Mouse (Mus musculus) forebrain, embryonic 15.5 days (tissue): Measurements from ENCODE around the gene Chst8. TPM values are rescaled to one million over a fixed set of nuclear protein-coding genes. Genes with fewer than 3 reads are reported as not detected.
A peak's percentile ranks its signal among the peaks of the same experiment; 100 is the strongest.

ENCODE experiments used
- ATAC-seq: fragments of 200-750 bp; cut with Nextera tagmentation; replicated peaks from 2 replicates; pipeline ENCODE4 v1.8.0; 2017; ENCODE audit warnings: mild to moderate bottlenecking, moderate TSS enrichment, moderate library complexity
- H3K27ac ChIP-seq: fragments of 300-500 bp; sonication (generic); replicated peaks from 2 replicates; pipeline ENCODE4 v1.5.1; 2015; ENCODE audit warnings: mild to moderate bottlenecking, inconsistent platforms
- H3K27me3 ChIP-seq: fragments of 300-500 bp; sonication (generic); 2 replicates; pipeline ENCODE4 v1.6.1; 2015; ENCODE audit warnings: inconsistent platforms
- H3K36me3 ChIP-seq: fragments of 300-500 bp; sonication (generic); 2 replicates; pipeline ENCODE4 v1.6.1; 2015; ENCODE audit warnings: mild to moderate bottlenecking, inconsistent platforms
- H3K4me1 ChIP-seq: fragments of 300-500 bp; sonication (generic); 2 replicates; pipeline ENCODE4 v1.6.1; 2015; ENCODE audit warnings: inconsistent platforms
- H3K4me2 ChIP-seq: fragments of 300-500 bp; sonication (generic); replicated peaks from 2 replicates; pipeline ENCODE4 v1.6.1; 2015; ENCODE audit warnings: mild to moderate bottlenecking, inconsistent platforms
- H3K4me3 ChIP-seq: fragments of 300-500 bp; sonication (generic); 2 replicates; pipeline ENCODE4 v1.5.1; 2015; ENCODE audit warnings: mild to moderate bottlenecking, inconsistent platforms
- H3K9ac ChIP-seq: fragments of 300-500 bp; sonication (generic); replicated peaks from 2 replicates; pipeline ENCODE4 v1.6.1; 2015; ENCODE audit warnings: mild to moderate bottlenecking, inconsistent platforms
- H3K9me3 ChIP-seq: fragments of 300-500 bp; sonication (generic); 2 replicates; pipeline ENCODE4 v1.6.1; 2016; ENCODE audit warnings: inconsistent platforms
- WGBS: fragments of 180-500 bp; shearing (Covaris S2); methylation state at CpG from one replicate; pipeline ENCODE4 v1.1.7; 2015; ENCODE audit warnings: mixed read lengths; 5-methylcytosine and 5-hydroxymethylcytosine counted together
- polyA plus RNA-seq: library from polyadenylated mRNA; unstranded; fragments of >200 nt; fragmentation: Nextera tagmentation; extraction: Ambion mirVana; gene quantifications from 2 replicates; pipeline ENCODE4 v1.2.1, GENCODE M21; 2015

The Chst8 gene
- polyA plus RNA-seq, 1 experiment from 2014 or later = 9.6 TPM

DNA sequence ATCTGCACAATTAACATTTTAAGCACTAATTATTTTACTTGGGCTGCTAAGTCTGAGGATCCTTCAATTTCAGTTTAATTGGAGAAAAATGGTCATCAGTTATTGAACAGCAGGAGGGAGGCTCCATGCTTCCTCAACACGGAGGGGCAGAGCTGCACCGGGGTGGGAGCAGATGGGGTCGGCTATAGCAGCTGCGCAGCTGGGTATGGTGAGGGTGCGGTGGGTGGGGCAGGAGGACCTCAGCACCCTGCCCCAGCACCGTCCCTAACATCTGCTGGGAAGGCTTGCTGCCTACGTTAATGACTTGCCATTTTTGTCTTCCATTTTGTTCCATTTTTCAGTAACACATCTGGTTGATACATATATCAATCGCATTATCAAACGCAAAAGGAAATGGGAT is 116.4 kb downstream of the Chst8 start:
- Histone ChIP-seq H3K27ac (no peak overlapping the region), H3K9ac (no peak overlapping the region), H3K27me3 (no peaks in the 10 kb centered on the region), H3K4me2 (no peak overlapping the region), H3K4me3 (no peak overlapping the region), H3K9me3 (no peaks in the 10 kb centered on the region), H3K4me1 (peaks cover 9% of the 10 kb centered on the region), H3K36me3 (no peaks in the 10 kb centered on the region)
- WGBS = 64% methylated on average over 9 of the region's 9 CpGs
- ATAC-seq = no peak

DNA sequence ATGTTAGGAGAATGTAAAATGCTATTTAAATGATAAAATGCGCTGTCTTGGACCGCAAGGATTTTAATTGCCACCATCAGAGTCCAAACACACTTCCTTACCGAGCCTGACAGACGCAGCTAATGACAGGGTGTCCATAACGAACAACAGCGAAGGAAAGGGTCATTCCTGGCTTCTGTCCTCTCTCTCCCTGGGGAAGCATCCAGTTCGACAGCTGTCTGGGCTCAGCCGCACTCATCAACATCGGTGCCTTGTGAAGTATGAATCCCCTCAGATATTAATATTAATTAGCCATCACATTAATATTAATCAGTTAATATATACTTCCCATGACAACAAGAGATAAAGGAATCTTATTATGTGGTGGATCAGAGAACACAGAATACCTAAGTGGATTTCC is 117.6 kb downstream of the Chst8 start:
- 41% methylated on average over 9 of the region's 9 CpGs for WGBS
- ATAC-seq = no peak
- Histone ChIP-seq H3K36me3 (no peaks in the 10 kb centered on the region), H3K4me2 (no peak overlapping the region), H3K4me3 (no peak overlapping the region), H3K4me1 (peaks cover 9% of the 10 kb centered on the region), H3K27ac (no peak overlapping the region), H3K9ac (no peak overlapping the region), H3K27me3 (no peaks in the 10 kb centered on the region), H3K9me3 (no peaks in the 10 kb centered on the region)

DNA sequence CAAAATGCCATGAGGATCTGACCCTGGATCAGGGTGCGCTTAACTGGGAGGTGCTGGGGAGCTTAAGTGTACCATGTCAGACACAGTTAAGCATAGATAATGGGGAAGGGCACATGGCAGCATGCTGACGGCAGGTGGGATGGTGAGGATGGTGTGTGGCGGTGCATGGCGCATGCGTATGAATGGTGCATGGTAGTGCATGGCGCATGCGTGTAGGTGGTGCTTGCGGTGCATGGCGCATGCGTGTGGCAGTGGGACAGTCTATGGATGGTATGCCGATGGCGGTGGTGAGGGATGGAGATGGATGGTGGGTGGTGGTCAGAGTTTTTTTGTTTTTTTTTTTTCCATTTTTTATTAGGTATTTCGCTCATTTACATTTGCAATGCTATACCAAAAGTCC is 118.6 kb downstream of the Chst8 start:
- Histone ChIP-seq H3K27me3 (no peaks in the 10 kb centered on the region), H3K4me2 (no peak overlapping the region), H3K4me1 (peaks cover 9% of the 10 kb centered on the region), H3K4me3 (no peak overlapping the region), H3K9me3 (no peaks in the 10 kb centered on the region), H3K9ac (no peak overlapping the region), H3K36me3 (no peaks in the 10 kb centered on the region), H3K27ac (no peak overlapping the region)
- no peak for ATAC-seq
- WGBS = 96% methylated on average over 13 of the region's 13 CpGs

DNA sequence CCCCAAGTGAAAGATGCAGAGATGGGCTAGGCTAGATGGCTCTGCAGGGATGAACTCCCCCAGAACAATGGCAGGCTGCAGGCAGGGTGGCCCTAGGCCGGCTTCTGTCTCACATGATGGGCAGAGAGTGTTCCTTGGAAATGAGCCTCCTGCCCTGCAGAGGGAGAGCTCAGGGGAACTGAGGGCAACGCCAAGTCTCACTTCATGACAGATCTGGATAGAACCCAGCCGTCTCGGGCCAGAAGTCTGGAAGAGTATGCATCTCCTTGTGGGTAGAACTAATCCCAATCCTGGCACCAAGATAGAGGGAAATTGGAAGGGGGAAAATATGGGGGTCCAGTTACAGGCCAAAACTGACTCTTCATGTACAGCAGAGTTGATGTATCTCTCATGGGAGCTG is 119.4 kb downstream of the Chst8 start:
- H3K36me3 ChIP-seq = no peaks in the 10 kb centered on the region
- 77% methylated on average over 4 of the region's 4 CpGs for WGBS
- no peak for ATAC-seq
- H3K4me2 ChIP-seq = no peak overlapping the region
- peaks cover 9% of the 10 kb centered on the region for H3K4me1 ChIP-seq
- H3K27me3 ChIP-seq = no peaks in the 10 kb centered on the region
- no peak overlapping the region for H3K27ac ChIP-seq
- H3K9ac ChIP-seq = no peak overlapping the region
- no peaks in the 10 kb centered on the region for H3K9me3 ChIP-seq
- H3K4me3 ChIP-seq = no peak overlapping the region

DNA sequence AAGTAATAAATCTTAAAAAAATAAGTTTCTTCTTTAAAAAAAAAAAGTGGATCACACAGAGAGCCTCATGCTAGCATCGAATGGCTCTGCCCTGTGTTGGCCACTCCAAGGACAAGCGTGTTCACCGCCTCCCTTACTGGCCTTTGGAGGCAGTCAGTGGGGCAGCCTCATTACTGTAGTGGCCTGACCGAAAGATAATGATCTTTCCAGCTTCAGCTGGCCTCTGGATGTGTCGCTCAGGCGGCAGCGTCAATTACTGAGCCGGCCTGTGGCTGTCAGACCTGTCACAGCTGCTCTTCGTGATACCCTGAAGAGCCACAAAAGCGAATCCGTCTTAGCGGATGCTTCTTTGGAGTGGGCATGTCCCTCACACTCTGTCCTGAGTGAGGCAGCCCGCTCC is 122.4 kb downstream of the Chst8 start:
- Histone ChIP-seq H3K4me1 (peaks cover 13% of the 10 kb centered on the region), H3K27me3 (no peaks in the 10 kb centered on the region), H3K4me2 (no peak overlapping the region), H3K9ac (no peak overlapping the region), H3K27ac (no peak overlapping the region), H3K4me3 (no peak overlapping the region), H3K9me3 (no peaks in the 10 kb centered on the region), H3K36me3 (no peaks in the 10 kb centered on the region)
- ATAC-seq = no peak
- WGBS = 42% methylated on average over 13 of the region's 13 CpGs

DNA sequence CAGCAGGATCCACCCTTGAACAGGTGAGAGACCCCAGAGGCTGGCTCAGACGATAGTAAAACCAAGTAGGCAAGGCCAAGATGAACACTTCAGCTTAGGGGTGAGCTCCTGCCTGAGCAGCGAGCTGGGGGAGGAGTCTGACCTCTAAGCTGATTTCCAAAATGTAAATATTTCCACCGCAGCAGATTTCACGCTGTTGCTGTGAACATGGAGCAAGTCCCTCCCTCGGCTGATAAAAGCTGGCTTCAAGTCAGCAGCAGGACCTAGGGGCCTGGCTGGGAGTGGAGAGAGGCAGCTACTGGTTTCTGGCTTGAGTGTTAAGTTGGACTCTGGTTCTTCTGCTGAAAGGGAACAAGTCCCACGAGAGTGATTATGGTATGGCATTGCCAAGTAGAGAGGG is 123.5 kb downstream of the Chst8 start:
- H3K36me3 ChIP-seq = no peaks in the 10 kb centered on the region
- no peaks in the 10 kb centered on the region for H3K27me3 ChIP-seq
- no peaks in the 10 kb centered on the region for H3K9me3 ChIP-seq
- no peak for ATAC-seq
- H3K4me1 ChIP-seq = 0 out of 2 replicates have a peak, but pooled peaks cover 7% of the 10 kb centered on the region
- no peak overlapping the region for H3K9ac ChIP-seq
- WGBS = 39% methylated on average over 6 of the region's 6 CpGs
- no peak overlapping the region for H3K27ac ChIP-seq
- no peak overlapping the region for H3K4me2 ChIP-seq
- H3K4me3 ChIP-seq = no peak overlapping the region

DNA sequence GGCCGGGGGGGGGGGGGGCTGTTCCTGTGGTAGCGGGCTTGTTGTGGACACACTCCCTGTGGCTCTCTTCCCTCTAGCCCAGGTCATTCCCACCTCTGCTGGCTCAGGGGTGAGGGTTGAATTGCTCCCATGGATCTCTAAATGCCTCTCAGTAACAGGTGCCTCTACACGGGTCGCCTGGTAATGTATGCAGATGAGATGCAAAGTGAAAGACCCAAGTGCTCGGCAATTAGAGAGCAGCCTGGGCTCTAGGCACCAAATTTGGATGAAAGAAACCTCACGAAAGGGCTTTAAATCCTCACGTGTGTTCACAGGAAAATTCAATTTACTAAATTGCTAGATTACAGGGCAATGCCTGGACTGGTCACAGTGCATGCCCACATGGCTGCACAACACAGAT is 126.7 kb downstream of the Chst8 start:
- WGBS = 22% methylated on average over 7 of the region's 7 CpGs
- H3K27ac ChIP-seq = no peak overlapping the region
- peaks cover 16% of the 10 kb centered on the region for H3K4me1 ChIP-seq
- no peak overlapping the region for H3K9ac ChIP-seq
- H3K4me3 ChIP-seq = no peak overlapping the region
- H3K27me3 ChIP-seq = no peaks in the 10 kb centered on the region
- no peak for ATAC-seq
- no peaks in the 10 kb centered on the region for H3K36me3 ChIP-seq
- no peaks in the 10 kb centered on the region for H3K9me3 ChIP-seq
- H3K4me2 ChIP-seq = no peak overlapping the region

DNA sequence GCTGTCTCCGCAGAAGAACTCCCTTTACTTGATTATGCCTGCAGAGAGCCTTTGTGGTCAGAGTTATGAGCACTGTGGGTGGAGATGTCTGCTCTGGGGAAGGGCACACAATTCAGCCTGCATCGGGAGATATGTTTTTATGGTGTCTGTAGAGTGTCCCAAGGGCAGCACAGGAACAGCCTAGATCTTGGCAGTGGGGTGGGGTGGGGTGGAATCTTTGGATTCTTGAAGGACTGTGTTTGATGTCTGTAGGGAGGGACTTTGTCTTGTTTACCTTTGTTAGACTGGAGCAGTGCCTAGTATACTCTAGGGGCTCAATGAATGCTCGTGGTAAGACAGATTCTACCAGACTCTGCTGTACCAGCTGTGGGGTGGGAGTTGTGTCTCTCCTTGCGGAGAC is 127.3 kb downstream of the Chst8 start:
- Histone ChIP-seq H3K27ac (no peak overlapping the region), H3K4me3 (no peak overlapping the region), H3K4me2 (no peak overlapping the region), H3K9ac (no peak overlapping the region), H3K4me1 (peaks cover 21% of the 10 kb centered on the region), H3K27me3 (no peaks in the 10 kb centered on the region), H3K36me3 (no peaks in the 10 kb centered on the region), H3K9me3 (no peaks in the 10 kb centered on the region)
- no peak for ATAC-seq
- WGBS = 75% methylated on average over 4 of the region's 4 CpGs

DNA sequence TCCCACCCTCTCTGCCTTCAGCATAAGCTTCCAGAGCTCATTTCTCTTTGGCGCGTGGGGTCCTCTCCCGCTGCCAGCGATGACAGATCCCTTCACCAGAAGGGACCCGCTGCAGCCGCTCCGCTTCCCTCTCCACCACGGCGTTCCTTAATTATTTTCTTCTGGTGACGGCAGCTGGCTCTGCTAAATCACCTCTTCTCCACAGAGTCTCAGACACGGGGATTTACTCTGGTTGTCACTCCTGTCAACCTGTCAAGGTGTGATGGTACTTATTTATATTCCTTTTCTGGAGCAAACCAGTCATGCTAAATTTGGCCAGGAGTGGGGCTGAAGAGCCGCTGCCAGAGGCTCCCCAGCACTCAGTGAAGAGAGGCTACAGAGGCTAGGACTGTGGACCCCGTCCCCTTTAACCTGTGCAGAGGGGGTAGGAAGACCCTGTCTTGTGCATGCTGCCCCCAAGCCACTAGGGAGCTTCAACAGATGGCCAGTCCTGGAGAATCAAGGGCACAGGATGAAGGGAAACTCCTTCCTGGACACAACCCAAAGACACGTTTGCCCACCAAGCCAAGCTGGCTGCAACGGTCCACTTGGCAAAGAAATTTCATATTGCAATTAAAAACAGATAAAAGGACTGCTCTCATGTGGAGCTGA is 131.6 kb downstream of the Chst8 start:
- H3K4me3 ChIP-seq = no peak overlapping the region
- WGBS = 47% methylated on average over 15 of the region's 15 CpGs
- peaks cover 2% of the 10 kb centered on the region; the same call in 1 of the 2 replicates for H3K27me3 ChIP-seq
- no peaks in the 10 kb centered on the region for H3K9me3 ChIP-seq
- H3K4me2 ChIP-seq = 0 out of 2 replicates have a peak overlapping the region, but pooled peaks have one; percentile 6
- peak; percentile 61 for ATAC-seq
- H3K27ac ChIP-seq = peak overlapping the region; percentile 65
- no peak overlapping the region for H3K9ac ChIP-seq
- no peaks in the 10 kb centered on the region for H3K36me3 ChIP-seq
- peaks cover 18% of the 10 kb centered on the region for H3K4me1 ChIP-seq

DNA sequence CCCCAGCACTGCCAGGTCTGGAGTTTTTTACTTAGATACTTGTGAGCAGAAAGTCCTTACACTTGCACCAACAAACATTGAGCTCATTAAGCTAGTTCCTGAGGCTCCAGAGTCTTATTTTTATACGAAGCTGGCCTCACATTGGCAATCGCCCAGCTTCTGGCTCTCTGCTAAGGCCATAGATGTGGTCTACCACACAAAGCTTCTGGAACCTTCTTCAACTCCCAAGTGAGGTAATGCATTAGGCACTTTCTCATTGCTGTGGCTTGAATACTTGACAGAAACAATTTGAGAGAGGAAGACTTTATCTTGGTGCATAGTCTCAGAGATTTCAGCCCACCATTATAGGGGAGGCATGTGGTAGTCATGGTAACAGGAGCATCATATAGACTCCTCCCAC is 132.6 kb downstream of the Chst8 start:
- Histone ChIP-seq H3K9ac (no peak overlapping the region), H3K4me2 (no peak overlapping the region), H3K4me3 (no peak overlapping the region), H3K9me3 (no peaks in the 10 kb centered on the region), H3K4me1 (peaks cover 23% of the 10 kb centered on the region), H3K36me3 (no peaks in the 10 kb centered on the region), H3K27ac (no peak overlapping the region), H3K27me3 (peaks cover 12% of the 10 kb centered on the region)
- WGBS = 60% methylated on average over 2 of the region's 2 CpGs
- no peak for ATAC-seq

DNA sequence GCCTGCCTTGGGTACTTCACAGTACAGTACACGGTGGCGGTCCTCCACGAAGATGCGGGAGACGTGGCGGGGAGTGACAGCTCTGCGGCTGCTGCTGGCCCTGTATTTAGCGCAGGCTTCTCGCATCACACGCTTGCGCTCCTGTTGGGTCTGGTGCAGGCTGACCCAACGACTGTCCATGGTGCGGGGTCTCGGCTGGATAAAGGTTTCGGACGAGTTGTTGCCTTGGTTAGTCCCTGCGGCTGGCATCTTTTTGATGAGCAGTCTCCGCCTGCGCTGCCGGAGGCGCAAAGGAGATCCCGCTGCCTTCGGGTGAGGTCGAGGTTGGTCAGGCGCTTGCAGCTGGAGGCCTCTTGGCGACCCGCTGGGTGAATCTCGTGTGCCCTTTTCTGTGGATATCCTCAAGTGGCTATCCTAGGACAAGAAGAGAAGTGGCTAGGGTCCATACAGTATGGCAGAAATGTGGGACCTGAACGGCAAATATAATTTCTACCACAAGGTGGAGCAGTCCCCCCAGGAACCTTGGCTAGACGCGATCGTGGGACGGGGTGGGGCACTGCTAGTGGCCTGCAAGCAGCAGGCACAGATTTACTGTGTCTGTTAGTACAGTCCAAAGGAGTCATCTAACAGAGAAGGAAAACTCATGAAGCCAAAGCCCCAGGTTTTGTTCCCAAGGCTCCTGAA is 136.5 kb downstream of the Chst8 start:
- Histone ChIP-seq H3K4me1 (peaks cover 18% of the 10 kb centered on the region), H3K4me2 (peak overlapping the region; percentile 58), H3K36me3 (no peaks in the 10 kb centered on the region), H3K9ac (peak overlapping the region; percentile 36; the same call in 1 of the 2 replicates), H3K9me3 (no peaks in the 10 kb centered on the region), H3K27me3 (peaks cover 32% of the 10 kb centered on the region), H3K4me3 (peak overlapping the region; percentile 39), H3K27ac (no peak overlapping the region)
- peak; percentile 35 for ATAC-seq
- WGBS = 4% methylated on average over 33 of the region's 33 CpGs

DNA sequence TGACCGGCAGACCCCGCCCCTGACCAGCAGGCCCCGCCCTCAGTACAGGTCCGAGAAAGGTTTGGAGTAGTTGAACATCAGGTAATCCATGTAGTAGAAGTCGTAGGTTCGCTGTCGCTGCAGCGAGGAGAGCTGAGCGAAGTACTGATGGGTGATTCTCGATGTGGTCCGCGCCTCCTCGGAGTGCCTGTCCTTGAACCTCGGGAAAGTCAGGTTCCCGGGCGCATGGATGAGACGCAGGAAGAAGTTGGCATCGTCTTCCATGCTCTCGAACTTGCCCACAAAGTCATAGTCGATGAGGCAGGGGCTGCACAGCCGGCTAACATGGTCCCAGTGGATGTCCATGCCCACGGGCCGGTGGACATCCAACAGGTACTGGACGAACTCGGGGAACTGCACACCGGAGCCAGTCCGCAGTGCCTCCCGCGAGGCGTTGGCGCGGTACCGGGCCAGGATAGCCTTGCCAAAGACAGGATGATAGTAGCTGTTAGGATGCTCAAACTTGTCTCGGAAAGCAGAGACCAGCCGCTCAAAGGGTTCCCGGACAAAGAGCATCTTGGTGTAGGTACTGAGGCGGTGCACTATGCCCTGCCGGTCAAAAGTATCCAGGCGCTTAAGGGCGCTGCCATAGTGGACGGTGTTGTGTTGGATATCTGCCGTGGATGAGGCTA is 137.3 kb downstream of the Chst8 start:
- no peak overlapping the region for H3K27ac ChIP-seq
- no peaks in the 10 kb centered on the region for H3K9me3 ChIP-seq
- no peaks in the 10 kb centered on the region for H3K36me3 ChIP-seq
- peak overlapping the region; percentile 58 for H3K4me2 ChIP-seq
- WGBS = 11% methylated on average over 42 of the region's 42 CpGs
- H3K4me3 ChIP-seq = peak overlapping the region; percentile 39
- H3K27me3 ChIP-seq = peaks cover 32% of the 10 kb centered on the region
- 0 out of 2 replicates have a peak overlapping the region, but pooled peaks have one; percentile 36 for H3K9ac ChIP-seq
- H3K4me1 ChIP-seq = peaks cover 11% of the 10 kb centered on the region
- ATAC-seq = no peak
